Mouse (Mus musculus): ENCODE results near the gene Ppp2r3d. TPM values are rescaled to one million over a fixed set of nuclear protein-coding genes. Genes with fewer than 3 reads are reported as not detected.
A peak's percentile ranks its signal among the peaks of the same experiment; 100 is the strongest.

Ppp2r3d gene
- total and polyA plus RNA-seq, 2 experiments from 2014 or later: 118 to 152 TPM

- under 1% methylated on average over 48 of the region's 48 CpGs for WGBS
- H3K9me3 ChIP-seq (ENCODE audit: low read length): no peaks in the 10 kb centered on the region
- no peak for TF ChIP-seq CTCF (IDR thresholded peaks at IDR 0.05; ENCODE audit: low read depth)
Measured at GRCm38 (mm10) chr9:124424542-124425410, 51.9 kb downstream of the Ppp2r3d start.

GRCm38 (mm10) chr9:124424292-124424541 lies 52.5 kb downstream of the Ppp2r3d start:
- ATAC-seq (peak; percentile 23), DNase-seq (no peak)
- Histone ChIP-seq H3K4me3 (ENCODE audit: low read depth, low read length) (peak overlapping the region; percentile 85), H3K4me1 (ENCODE audit: insufficient read depth) (no peaks in the 10 kb centered on the region), H3K9me3 (ENCODE audit: low read length) (no peaks in the 10 kb centered on the region), H3K27ac (ENCODE audit: low read depth, low read length) (peak overlapping the region; percentile 95), H3K9ac (peak overlapping the region; percentile 88), H3K36me3 (ENCODE audit: insufficient read depth) (no peaks in the 10 kb centered on the region), H3K27me3 (ENCODE audit: insufficient read depth, low read length) (peaks cover under 1% of the 10 kb centered on the region; the same call in 1 of the 2 replicates), H3K4me2 (ENCODE audit: low read depth) (peak overlapping the region; percentile 60)
- no peak for TF ChIP-seq CTCF (IDR thresholded peaks at IDR 0.05; ENCODE audit: low read depth)
- WGBS: 2% methylated on average over 27 of the region's 27 CpGs

More at GRCm38 (mm10) chr9:124424542-124425410, 51.9 kb downstream of the Ppp2r3d start:
- Histone ChIP-seq H3K4me3 (ENCODE audit: low read depth, low read length) (peak overlapping the region; percentile 85), H3K27ac (ENCODE audit: low read depth, low read length) (peak overlapping the region; percentile 95), H3K9ac (peak overlapping the region; percentile 88), H3K27me3 (ENCODE audit: insufficient read depth, low read length) (peaks cover 2% of the 10 kb centered on the region; the same call in 1 of the 2 replicates), H3K4me1 (ENCODE audit: insufficient read depth) (no peaks in the 10 kb centered on the region), H3K36me3 (ENCODE audit: insufficient read depth) (no peaks in the 10 kb centered on the region), H3K4me2 (ENCODE audit: low read depth) (peak overlapping the region; percentile 61)
- ATAC-seq (peak; percentile 79), DNase-seq (peak; percentile 100)

- H3K4me1 ChIP-seq (ENCODE audit: insufficient read depth): no peaks in the 10 kb centered on the region
Measured at GRCm38 (mm10) chr9:124423552-124424291, 53.0 kb downstream of the Ppp2r3d start.

GRCm38 (mm10) chr9:124422900-124423551 lies 53.7 kb downstream of the Ppp2r3d start:
- H3K36me3 ChIP-seq (ENCODE audit: insufficient read depth): no peaks in the 10 kb centered on the region
- ATAC-seq (peak; percentile 57), DNase-seq (peak; percentile 95)
- peak overlapping the region; percentile 95 for H3K27ac ChIP-seq (ENCODE audit: low read depth, low read length)
- no peaks in the 10 kb centered on the region for H3K9me3 ChIP-seq (ENCODE audit: low read length)
- no peaks in the 10 kb centered on the region for H3K27me3 ChIP-seq (ENCODE audit: insufficient read depth, low read length)
- peak overlapping the region; percentile 60 for H3K4me2 ChIP-seq (ENCODE audit: low read depth)
- WGBS: under 1% methylated on average over 58 of the region's 59 CpGs
- no peaks in the 10 kb centered on the region for H3K4me1 ChIP-seq (ENCODE audit: insufficient read depth)
- H3K9ac ChIP-seq: peak overlapping the region; percentile 88
- TF ChIP-seq CTCF (IDR thresholded peaks at IDR 0.05; ENCODE audit: low read depth): 0 out of 2 replicates have a peak, but pooled peaks have one; percentile 26
- H3K4me3 ChIP-seq (ENCODE audit: low read depth, low read length): peak overlapping the region; percentile 85

More at GRCm38 (mm10) chr9:124423552-124424291, 53.0 kb downstream of the Ppp2r3d start:
- Histone ChIP-seq H3K4me3 (ENCODE audit: low read depth, low read length) (peak overlapping the region; percentile 85), H3K9me3 (ENCODE audit: low read length) (no peaks in the 10 kb centered on the region), H3K4me2 (ENCODE audit: low read depth) (peak overlapping the region; percentile 60), H3K36me3 (ENCODE audit: insufficient read depth) (no peaks in the 10 kb centered on the region), H3K9ac (peak overlapping the region; percentile 88), H3K27ac (ENCODE audit: low read depth, low read length) (peak overlapping the region; percentile 95), H3K27me3 (ENCODE audit: insufficient read depth, low read length) (no peaks in the 10 kb centered on the region)
- DNase-seq (peak; percentile 97), ATAC-seq (peak; percentile 71)
- WGBS: under 1% methylated on average over 74 of the region's 74 CpGs
- no peak for TF ChIP-seq CTCF (IDR thresholded peaks at IDR 0.05; ENCODE audit: low read depth)

GRCm38 (mm10) chr9:124422427-124422826 lies 54.3 kb downstream of the Ppp2r3d start:
- no peaks in the 10 kb centered on the region for H3K36me3 ChIP-seq (ENCODE audit: insufficient read depth)
- H3K27ac ChIP-seq (ENCODE audit: low read depth, low read length): peak overlapping the region; percentile 95
- H3K9me3 ChIP-seq (ENCODE audit: low read length): no peaks in the 10 kb centered on the region
- H3K4me2 ChIP-seq (ENCODE audit: low read depth): peak overlapping the region; percentile 60
- no peaks in the 10 kb centered on the region for H3K4me1 ChIP-seq (ENCODE audit: insufficient read depth)
- 11% methylated on average over 23 of the region's 25 CpGs for WGBS
- H3K27me3 ChIP-seq (ENCODE audit: insufficient read depth, low read length): no peaks in the 10 kb centered on the region
- H3K9ac ChIP-seq: peak overlapping the region; percentile 88
- ATAC-seq: no peak
- H3K4me3 ChIP-seq (ENCODE audit: low read depth, low read length): peak overlapping the region; percentile 85
- no peak for TF ChIP-seq CTCF (IDR thresholded peaks at IDR 0.05; ENCODE audit: low read depth)
- no peak for DNase-seq

- Histone ChIP-seq H3K36me3 (ENCODE audit: insufficient read depth) (no peaks in the 10 kb centered on the region), H3K4me3 (ENCODE audit: low read depth, low read length) (no peak overlapping the region), H3K4me2 (ENCODE audit: low read depth) (no peak overlapping the region), H3K9me3 (ENCODE audit: low read length) (no peaks in the 10 kb centered on the region), H3K4me1 (ENCODE audit: insufficient read depth) (no peaks in the 10 kb centered on the region), H3K27ac (ENCODE audit: low read depth, low read length) (no peak overlapping the region), H3K27me3 (ENCODE audit: insufficient read depth, low read length) (no peaks in the 10 kb centered on the region), H3K9ac (no peak overlapping the region)
- no peak for TF ChIP-seq CTCF (IDR thresholded peaks at IDR 0.05; ENCODE audit: low read depth)
- DNase-seq: no peak
- ATAC-seq: no peak
Measured at GRCm38 (mm10) chr9:124412921-124413320, 63.8 kb downstream of the Ppp2r3d start.
